Mouse (Mus musculus) intestine, embryonic 16.5 days (tissue): ENCODE data around the gene Kcnq1. TPM values are rescaled to one million over a fixed set of nuclear protein-coding genes. Genes with fewer than 3 reads are reported as not detected.

Experiments
- ATAC-seq: fragments of 200-750 bp; cut with Nextera tagmentation; 2 replicates; pipeline ENCODE4 v1.8.0; 2017; ENCODE audit warnings: moderate TSS enrichment, moderate library complexity
- H3K27ac ChIP-seq: fragments of 300-500 bp; sonication (generic); 2 replicates; pipeline ENCODE4 v1.5.1; 2014; ENCODE audit warnings: mild to moderate bottlenecking, low read length
- H3K27me3 ChIP-seq: fragments of 300-500 bp; sonication (generic); replicated peaks from 2 replicates; pipeline ENCODE4 v1.6.1; 2014; ENCODE audit warnings: low read length, control low read depth, mixed read lengths; ENCODE audit not compliant: control insufficient read depth, insufficient read depth
- H3K36me3 ChIP-seq: fragments of 300-500 bp; sonication (generic); 2 replicates; pipeline ENCODE4 v1.6.1; 2014; ENCODE audit warnings: low read length, control low read depth; ENCODE audit not compliant: control insufficient read depth, insufficient read depth
- H3K4me1 ChIP-seq: fragments of 300-500 bp; sonication (generic); 2 replicates; pipeline ENCODE4 v1.6.1; 2014; ENCODE audit warnings: low read length, control low read depth, mixed read lengths; ENCODE audit not compliant: control insufficient read depth, insufficient read depth
- H3K4me2 ChIP-seq: fragments of 300-500 bp; sonication (generic); 2 replicates; pipeline ENCODE4 v1.6.1; 2014; ENCODE audit warnings: low read depth, low read length, control low read depth
- H3K4me3 ChIP-seq: fragments of 300-500 bp; sonication (generic); 2 replicates; pipeline ENCODE4 v1.5.1; 2014; ENCODE audit warnings: mild to moderate bottlenecking, low read length
- H3K9ac ChIP-seq: fragments of 300-500 bp; sonication (generic); 2 replicates; pipeline ENCODE4 v1.6.1; 2014; ENCODE audit warnings: low read depth, low read length
- H3K9me3 ChIP-seq: fragments of 300-500 bp; sonication (generic); 2 replicates; pipeline ENCODE4 v1.6.1; 2016; ENCODE audit warnings: low read length, control low read depth; ENCODE audit not compliant: control insufficient read depth
- WGBS: fragments of 180-500 bp; shearing (Covaris S2); extraction: QIAGEN DNeasy Blood & Tissue Kit; methylation state at CpG from one replicate; pipeline ENCODE4 v1.1.7; 2014; 5-methylcytosine and 5-hydroxymethylcytosine counted together
- polyA plus RNA-seq: library from polyadenylated mRNA; unstranded; fragments of >200 nt; fragmentation: Nextera tagmentation; extraction: Ambion mirVana; gene quantifications from 2 replicates; pipeline ENCODE4 v1.2.1, GENCODE M21; 2015

The Kcnq1 gene
- polyA plus RNA-seq, 1 experiment from 2014 or later = 9.7 TPM

GRCm38 (mm10) chr7:143428142-143428813 is 322.1 kb downstream of the Kcnq1 start:
- H3K9ac ChIP-seq = no peak overlapping the region
- H3K4me1 ChIP-seq = peaks cover 8% of the 10 kb centered on the region
- H3K9me3 ChIP-seq = no peaks in the 10 kb centered on the region
- H3K4me3 ChIP-seq = no peak overlapping the region
- H3K27me3 ChIP-seq = no peaks in the 10 kb centered on the region
- H3K27ac ChIP-seq = no peak overlapping the region
- H3K36me3 ChIP-seq = no peaks in the 10 kb centered on the region
- H3K4me2 ChIP-seq = no peak overlapping the region
- 61% methylated on average over 23 of the region's 23 CpGs for WGBS
- no peak for ATAC-seq

- WGBS = 70% methylated on average over 2 of the region's 2 CpGs
- no peak overlapping the region for H3K4me2 ChIP-seq
- H3K27me3 ChIP-seq = no peaks in the 10 kb centered on the region
- ATAC-seq = peak; percentile 57
- no peak overlapping the region for H3K9ac ChIP-seq
- no peak overlapping the region for H3K27ac ChIP-seq
- H3K4me3 ChIP-seq = no peak overlapping the region
- no peaks in the 10 kb centered on the region for H3K36me3 ChIP-seq
- no peaks in the 10 kb centered on the region for H3K9me3 ChIP-seq
- peaks cover 8% of the 10 kb centered on the region for H3K4me1 ChIP-seq
Observed at GRCm38 (mm10) chr7:143428814-143429499, 322.8 kb downstream of the Kcnq1 start.

- H3K9me3 ChIP-seq = no peaks in the 10 kb centered on the region
- H3K36me3 ChIP-seq = no peaks in the 10 kb centered on the region
- H3K4me2 ChIP-seq = no peak overlapping the region
- H3K27me3 ChIP-seq = no peaks in the 10 kb centered on the region
- ATAC-seq = no peak
- H3K4me3 ChIP-seq = no peak overlapping the region
- peaks cover 11% of the 10 kb centered on the region for H3K4me1 ChIP-seq
- H3K27ac ChIP-seq = no peak overlapping the region
- no peak overlapping the region for H3K9ac ChIP-seq
- 82% methylated on average over 1 of the region's 1 CpGs for WGBS
Observed at GRCm38 (mm10) chr7:143432631-143433030, 326.5 kb downstream of the Kcnq1 start.

- WGBS = 77% methylated on average over 7 of the region's 7 CpGs
- H3K36me3 ChIP-seq = no peaks in the 10 kb centered on the region
- H3K4me1 ChIP-seq = peaks cover 14% of the 10 kb centered on the region
- no peak overlapping the region for H3K4me2 ChIP-seq
- H3K27ac ChIP-seq = no peak overlapping the region
- H3K27me3 ChIP-seq = no peaks in the 10 kb centered on the region
- H3K9ac ChIP-seq = no peak overlapping the region
- no peak for ATAC-seq
- no peaks in the 10 kb centered on the region for H3K9me3 ChIP-seq
- no peak overlapping the region for H3K4me3 ChIP-seq
Observed at GRCm38 (mm10) chr7:143433331-143433730, 327.2 kb downstream of the Kcnq1 start.

GRCm38 (mm10) chr7:143437231-143437893 is 331.2 kb downstream of the Kcnq1 start:
- no peaks in the 10 kb centered on the region for H3K36me3 ChIP-seq
- peak overlapping the region; percentile 94 for H3K4me2 ChIP-seq
- peak overlapping the region; percentile 51 for H3K4me3 ChIP-seq
- H3K4me1 ChIP-seq = peaks cover 9% of the 10 kb centered on the region
- WGBS = 27% methylated on average over 18 of the region's 18 CpGs
- no peak overlapping the region for H3K27ac ChIP-seq
- peak; percentile 61 for ATAC-seq
- no peaks in the 10 kb centered on the region for H3K9me3 ChIP-seq
- H3K27me3 ChIP-seq = no peaks in the 10 kb centered on the region
- H3K9ac ChIP-seq = peak overlapping the region; percentile 76

- H3K4me3 ChIP-seq = peak overlapping the region; percentile 51
- no peaks in the 10 kb centered on the region for H3K36me3 ChIP-seq
- H3K9ac ChIP-seq = peak overlapping the region; percentile 76
- no peaks in the 10 kb centered on the region for H3K9me3 ChIP-seq
- H3K4me2 ChIP-seq = peak overlapping the region; percentile 94
- peaks cover 9% of the 10 kb centered on the region for H3K4me1 ChIP-seq
- H3K27me3 ChIP-seq = no peaks in the 10 kb centered on the region
- ATAC-seq = peak; percentile 63
- H3K27ac ChIP-seq = no peak overlapping the region
- 2% methylated on average over 59 of the region's 63 CpGs for WGBS
Observed at GRCm38 (mm10) chr7:143437894-143438581, 331.9 kb downstream of the Kcnq1 start.

GRCm38 (mm10) chr7:143438965-143439364 is 332.8 kb downstream of the Kcnq1 start:
- 91% methylated on average over 1 of the region's 1 CpGs for whole genome bisulfite sequencing
- H3K4me2 ChIP-seq = no peak overlapping the region

GRCm38 (mm10) chr7:143444580-143444954 is 338.4 kb downstream of the Kcnq1 start:
- Histone ChIP-seq H3K36me3 (no peaks in the 10 kb centered on the region), H3K4me2 (no peak overlapping the region; the same call in 1 of the 2 replicates), H3K9ac (peak overlapping the region; percentile 67; the same call in 1 of the 2 replicates), H3K27me3 (peaks cover 27% of the 10 kb centered on the region), H3K4me3 (no peak overlapping the region), H3K4me1 (peaks cover 16% of the 10 kb centered on the region), H3K9me3 (no peaks in the 10 kb centered on the region), H3K27ac (no peak overlapping the region)
- WGBS = 58% methylated on average over 8 of the region's 8 CpGs
- no peak for ATAC-seq

More at GRCm38 (mm10) chr7:143438965-143439364, 332.8 kb downstream of the Kcnq1 start:
- Histone ChIP-seq H3K9ac (no peak overlapping the region), H3K36me3 (no peaks in the 10 kb centered on the region), H3K9me3 (no peaks in the 10 kb centered on the region), H3K27me3 (peaks cover 4% of the 10 kb centered on the region; the same call in 1 of the 2 replicates), H3K4me3 (no peak overlapping the region), H3K27ac (no peak overlapping the region), H3K4me1 (peaks cover 9% of the 10 kb centered on the region)
- no peak for ATAC-seq
